Mouse (Mus musculus): ENCODE results near the gene Ss18l1.

Gene Ss18l1

DNA sequence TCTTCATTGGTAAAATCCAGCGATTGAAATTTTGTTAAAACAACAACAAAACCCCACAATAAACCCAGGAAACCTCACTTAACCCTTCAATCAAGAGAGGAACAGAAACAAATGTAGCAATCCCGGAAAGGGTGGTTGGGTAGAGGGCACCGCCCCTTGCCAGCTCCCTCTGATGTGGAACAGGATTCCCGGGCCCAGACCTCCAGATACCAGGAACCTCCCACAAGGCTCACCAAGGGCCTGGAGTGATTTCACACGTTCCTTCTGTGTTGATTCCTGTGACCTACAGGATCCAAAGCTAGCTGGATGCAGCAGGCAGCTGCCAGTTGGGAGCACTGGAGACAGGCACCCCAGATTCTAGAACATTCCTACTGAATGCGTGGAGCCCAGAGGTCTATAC is 1.9 kb upstream of the Ss18l1 start:
- DNase-seq = no peak

DNA sequence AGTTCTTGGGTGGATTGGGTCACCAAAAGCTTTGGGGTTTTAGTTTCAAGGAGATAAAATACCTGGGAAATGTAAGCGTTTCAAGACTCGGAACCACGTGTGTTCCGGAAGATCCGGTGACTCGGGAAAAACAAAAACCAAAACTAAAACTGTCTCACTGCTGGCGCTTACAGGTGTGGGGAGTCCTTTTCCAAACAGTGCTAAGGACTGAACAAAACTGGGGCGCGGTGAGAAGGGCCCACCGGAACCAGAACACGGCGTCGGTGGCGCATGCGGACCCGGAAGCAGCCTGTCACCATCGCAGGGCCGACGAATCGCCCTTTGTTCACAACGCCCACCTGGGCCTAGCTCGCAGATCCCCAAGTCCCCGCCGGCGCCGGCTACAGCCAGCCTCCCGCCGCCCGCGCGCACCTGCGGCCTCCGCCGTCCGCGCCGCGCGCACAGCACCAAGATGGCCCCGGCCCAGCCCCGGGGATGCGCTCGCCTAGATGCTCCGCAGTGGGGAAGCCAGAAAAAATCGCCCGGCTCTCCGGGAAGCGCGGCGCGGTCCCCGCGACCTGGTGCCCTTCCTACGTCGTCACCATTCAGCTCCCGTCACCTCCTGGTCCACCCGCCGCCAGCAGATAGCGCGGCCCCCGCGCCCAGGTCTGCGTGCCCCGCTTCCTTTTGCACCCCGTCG is 593 bp upstream of the Ss18l1 start:
- DNase-seq = no peak

DNA sequence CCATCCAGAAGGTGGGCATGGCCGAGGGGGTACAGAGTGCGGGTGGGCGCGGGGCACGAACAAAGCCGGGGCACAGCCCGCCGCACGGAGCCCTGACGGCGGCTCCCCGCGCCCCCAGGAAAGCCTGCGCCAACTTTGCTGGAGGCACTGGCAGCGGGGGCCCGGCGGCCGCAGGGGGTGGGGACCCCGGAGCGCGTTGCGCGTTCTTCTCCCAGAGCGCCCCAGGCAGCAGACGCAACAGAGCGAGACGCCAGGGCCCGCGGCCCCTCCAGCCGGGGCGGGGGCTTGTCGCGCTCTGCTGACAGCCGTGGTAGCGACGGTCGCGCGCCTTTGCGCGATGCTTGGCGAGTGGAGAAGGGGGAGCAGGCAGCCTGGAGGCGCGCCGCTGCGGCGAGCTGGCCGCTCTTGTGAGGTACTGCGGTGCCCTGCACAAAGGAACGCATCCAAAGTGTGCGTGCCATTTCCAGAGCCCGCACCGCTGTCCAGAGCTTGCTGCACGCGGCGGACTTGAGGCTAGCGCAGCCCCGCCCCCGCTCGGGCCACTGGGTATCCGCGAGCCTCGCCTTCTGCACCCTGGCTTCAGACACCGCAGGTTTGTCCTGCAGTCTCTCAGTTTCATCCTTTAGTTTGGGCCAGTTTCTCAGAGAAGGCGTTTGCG is 678 bp downstream of the Ss18l1 start:
- peak; percentile 52 for DNase-seq

DNA sequence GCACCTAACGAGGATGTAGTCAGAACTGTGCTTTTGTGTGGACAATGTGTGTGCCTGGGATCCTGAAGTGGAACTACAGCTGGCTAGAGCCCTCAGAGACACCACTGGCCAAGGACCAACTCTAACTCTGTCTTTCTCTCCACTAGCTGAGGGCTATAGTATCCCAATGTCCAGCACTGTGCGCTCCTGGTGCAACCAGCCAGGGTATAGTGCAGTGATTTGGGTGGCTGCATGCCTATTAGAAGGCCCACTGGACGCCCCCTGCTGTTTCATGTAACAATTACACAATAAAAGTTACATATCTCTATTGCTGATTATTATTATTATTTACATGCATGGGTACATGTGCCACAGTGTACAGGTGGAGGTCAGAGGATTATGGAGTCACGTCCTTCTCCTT is 3.0 kb downstream of the Ss18l1 start:
- DNase-seq = no peak

DNA sequence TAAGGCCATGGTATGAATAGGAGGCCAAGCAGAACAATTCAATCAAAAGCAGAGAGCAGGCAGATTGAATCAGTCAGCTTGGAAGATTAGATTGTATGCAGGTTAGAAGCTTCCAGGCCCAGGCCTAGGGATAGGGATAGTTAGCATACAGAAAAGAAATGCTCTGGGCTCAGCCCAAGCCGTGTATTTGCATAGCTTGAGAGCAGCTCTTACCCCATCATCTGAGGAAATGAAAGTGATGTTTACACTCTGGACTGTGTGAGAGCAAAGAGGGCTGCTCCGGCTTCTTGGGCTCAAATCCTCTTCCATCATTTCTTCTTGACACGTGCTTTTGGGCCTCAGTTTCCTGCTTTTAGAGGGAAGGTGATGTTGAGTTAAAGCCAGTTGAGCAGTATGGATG is 5.3 kb downstream of the Ss18l1 start:
- DNase-seq = no peak

DNA sequence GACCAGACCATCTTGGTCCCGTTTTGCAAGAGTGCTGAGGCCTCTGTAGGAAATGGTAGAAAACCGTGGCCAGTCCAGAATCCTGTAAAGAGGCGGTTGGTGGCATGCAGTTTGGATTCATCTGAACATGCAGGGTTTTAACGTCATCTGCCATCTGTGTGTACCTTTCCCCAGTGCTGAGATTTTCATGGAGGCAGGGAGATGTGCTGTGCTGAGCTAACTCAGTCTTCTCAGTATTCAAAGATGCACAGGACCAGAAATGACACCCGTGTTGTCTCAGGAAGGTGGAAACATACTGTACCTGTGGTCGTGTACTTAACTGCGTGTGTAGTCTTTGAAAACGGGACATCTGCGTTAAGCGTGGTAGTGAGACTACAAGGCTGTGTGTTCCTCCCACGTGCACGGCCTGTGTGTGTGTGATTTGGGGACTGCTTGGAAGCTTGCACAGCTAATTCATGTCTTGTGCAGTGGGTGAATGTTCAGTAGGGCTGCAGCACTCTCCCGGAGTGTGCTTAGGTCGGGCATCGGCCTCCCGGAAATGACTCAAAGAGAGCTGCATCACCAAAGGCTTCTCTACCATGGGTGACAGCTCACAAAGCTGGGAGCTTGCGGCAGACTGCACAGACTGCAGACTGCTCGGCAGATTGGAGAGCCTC is 5.8 kb downstream of the Ss18l1 start:
- no peak for DNase-seq

DNA sequence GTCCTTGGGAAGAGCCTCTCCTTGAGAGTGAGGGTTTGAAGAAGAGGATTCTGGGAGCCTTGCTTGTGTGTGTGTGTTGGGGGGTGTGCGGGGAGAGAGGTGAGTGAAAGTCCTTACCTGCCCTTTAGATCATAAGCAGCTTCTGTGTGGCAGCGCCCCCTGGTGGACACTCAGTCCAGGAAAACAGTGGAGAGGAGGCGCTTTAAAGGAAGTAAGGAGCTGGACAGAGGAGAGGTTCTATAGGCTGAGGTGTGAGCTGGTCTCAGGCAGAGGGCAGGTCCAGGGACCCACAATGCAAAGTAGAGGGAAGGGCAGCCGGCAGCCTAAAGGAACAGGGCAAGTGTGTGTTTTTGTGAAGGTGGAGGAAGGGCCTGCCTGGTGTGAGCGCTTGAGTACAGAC is 8.7 kb downstream of the Ss18l1 start:
- DNase-seq = peak; percentile 91

DNA sequence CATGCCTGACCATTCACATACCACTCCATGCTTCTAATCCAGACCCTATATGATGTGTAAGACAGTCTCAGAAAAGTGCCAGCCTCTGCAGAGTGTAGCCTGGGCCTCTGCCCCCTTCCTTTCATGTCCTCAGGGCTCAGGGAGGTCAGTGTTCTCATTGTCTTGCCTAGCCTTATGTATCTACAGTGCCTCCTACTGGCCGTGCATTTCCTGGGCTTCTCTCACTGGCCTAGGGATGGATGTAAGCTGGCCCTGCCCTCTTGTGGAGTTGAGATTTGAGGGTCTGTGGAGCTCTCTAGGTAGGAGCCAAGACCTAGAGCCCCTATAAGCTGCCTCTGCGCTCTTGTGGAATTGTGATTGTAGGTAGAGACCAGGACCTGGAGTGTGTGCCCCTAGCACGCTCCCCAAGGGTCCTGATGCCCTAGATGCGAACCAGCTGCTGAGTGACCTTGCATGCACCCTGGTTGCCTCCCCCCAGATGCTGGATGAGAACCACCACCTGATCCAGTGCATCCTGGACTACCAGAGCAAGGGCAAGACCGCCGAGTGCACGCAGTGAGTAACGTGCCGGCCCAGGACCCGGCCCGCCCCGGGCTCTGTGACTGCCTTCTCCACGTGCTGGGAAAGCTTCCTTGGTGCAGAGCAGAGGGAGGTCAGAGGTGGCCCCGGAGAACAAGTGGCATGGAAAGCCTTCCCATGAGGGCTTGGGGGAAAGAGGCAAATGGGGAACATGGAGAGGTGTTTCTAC is 9.9 kb downstream of the Ss18l1 start:
- DNase-seq = no peak

DNA sequence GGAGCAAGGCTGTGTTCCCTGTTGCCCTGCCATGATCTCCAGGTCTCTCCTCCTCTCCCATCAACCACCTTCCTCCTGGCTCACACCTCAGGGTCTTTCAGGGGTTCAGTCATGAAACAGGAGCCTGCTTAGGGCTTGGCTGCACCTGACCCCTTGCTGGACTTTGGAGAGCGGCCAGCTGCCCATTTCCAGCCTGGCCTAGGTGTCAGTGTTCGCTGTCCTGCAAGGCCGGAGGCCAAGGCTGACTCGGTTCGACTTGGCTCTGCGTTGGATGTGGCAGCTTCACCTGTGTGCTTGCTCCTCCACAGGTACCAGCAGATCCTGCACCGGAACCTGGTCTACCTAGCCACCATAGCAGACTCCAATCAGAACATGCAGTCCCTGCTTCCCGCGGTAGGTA is 10.7 kb downstream of the Ss18l1 start:
- DNase-seq = no peak

DNA sequence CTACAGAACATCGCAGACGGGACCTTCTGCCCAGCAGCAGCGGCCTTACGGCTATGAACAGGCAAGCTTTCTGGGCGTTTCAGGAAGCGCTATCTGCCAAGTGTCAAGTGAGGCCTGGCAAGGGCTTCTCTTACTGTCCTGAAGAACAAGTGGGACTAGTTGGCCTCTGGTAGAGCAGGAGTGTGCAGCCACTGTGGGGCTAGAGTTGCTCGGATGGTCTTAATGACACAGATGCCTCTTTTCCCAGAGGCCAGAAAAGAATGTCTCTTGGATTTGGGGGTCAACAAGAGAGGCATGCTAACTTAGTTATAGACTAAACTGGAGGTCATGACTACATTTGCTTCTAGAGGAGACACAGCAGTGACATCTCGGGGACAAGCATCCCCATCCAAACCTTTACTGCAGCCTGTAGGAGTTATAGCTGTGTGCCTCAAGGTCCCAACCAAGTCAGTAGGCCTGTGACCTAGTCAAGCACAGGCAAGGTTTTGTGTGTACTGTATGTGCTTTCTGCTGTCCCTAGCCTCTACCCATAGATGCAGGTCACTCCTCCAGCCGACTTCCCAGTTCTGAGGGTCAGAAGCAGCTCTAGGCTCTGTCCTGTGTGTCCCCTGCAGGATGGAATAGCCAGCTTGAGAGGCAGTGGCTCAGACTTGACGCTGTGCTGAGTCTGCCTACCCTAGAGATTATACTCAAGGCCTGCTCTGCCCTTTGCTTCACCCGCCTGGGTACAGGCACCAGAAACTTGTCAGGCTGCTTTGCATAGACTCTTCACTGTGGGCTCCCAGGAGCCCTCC is 21.2 kb downstream of the Ss18l1 start:
- no peak for DNase-seq

DNA sequence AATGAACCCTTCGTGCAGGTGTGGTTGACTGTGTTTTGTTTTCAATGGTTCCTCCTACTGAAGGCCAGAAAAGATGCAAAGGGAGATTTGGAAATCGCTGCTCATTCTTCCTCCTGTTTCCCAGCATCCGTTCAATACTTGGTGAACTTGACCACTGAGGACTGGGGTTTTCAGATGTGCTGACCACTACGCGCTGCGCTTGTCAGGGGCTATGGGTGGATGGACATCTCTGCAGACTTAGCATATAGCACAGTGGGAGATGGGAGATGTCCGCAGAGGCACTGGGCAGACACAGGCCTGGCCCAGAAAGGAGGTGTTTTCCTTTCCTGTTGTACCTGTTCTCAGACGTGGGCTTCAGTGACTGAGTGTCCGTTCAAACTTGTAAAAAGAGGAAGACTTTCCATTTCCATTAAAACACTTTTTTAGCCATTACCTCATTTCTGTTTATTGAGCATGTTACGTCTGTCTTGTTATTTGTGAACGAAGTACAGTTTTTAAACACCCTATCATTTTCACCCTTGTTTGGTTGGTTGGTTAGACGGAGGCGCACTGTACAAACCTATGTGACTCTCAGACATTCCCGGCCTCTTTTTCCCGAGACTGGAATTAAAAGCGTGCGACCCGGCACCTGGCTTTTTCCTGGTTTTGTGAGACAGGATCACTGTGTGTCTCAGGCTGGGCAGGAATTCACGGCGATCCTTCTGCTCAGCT is 27.6 kb downstream of the Ss18l1 start:
- DNase-seq = no peak

DNA sequence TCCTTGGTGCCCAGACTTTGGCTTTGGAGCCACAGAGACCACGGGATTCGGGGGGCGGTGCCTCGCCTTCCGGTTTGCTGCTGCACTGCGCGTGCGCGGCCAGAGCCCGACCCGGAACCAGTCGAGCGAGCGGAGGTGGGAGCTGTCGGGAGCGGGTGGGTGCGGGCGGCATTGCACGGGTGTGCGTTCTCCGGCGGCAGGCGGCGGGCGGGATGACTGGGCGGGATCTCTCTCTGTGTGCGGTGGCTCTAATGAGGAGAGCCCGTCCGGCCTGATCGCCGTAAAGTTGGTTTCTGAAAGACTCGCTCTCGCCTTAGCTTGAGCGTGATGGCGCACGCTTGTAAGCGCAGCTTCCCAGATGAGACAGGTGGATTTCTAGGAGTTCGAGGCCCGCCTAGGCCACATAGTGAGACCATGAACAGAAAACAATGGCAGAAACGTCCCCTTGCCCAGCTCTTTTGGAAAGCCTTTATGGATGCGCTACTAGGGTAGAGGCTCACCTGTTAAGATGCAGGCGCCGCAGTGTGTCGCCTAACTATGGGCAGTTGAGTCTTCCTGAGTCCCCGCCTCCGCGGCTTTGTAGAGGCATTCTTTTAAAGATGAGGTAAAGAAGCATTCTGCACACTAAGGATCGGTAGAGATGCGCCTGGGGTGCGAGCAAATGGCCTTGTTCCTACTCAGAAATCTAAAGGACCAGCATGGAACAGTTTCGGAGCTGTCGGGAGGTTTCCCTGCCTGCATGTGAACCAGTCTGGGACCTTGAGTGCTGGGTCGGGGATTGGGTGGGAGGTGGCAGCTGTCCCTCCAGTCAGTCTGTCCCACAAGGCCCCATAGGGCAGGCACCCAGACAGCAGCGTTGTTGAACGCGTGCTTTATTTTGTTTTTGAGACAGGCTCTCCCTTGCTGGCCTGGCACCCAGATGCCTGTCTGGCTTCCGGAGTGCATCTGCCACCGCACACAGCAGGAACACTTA is 28.5 kb downstream of the Ss18l1 start, which contains the start of gene Mtg2:
TSS of gene Mtg2 (plus strand) at position 108 of the 973 bp plus-strand sequence.
- peak; percentile 95 for DNase-seq

DNA sequence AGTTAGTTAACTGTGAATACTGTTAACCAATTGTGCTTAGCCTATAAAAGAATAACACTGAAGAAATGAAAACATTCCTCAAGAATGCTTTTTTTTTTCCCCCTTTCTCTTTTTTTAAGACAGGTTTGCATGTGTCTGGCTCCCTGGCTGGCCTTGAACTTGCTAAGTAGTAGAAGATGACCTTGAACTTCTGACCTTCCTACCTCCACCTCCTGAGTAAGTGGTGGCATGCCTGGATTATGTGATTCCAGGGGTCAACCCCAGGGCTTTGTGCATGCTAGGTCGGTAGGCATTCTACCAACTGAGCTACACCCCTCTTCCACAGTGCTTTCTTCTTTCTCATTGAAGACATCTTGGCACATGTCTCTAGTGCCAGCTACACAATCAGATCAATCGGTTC is 29.4 kb downstream of the Ss18l1 start:
- no peak for DNase-seq

DNA sequence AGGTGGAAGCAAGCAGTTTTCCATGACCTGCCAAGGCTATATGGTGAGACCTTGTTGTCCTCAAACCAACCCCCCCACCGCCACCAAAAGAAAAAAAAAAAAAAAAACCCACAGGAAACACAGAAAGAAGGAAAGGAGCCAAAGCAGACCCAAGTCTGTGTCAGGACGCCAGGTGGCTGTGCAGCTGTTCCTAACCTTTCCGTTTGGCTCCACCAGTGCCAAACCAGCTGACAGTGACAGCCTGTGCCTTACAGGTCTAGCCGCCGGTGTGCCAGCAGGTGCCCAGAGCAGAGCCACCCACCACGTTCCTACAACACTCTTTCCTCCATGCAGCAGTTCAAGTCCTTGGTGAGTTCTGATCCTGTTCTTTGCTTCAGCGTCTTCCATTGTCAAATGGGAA is 30.6 kb downstream of the Ss18l1 start:
- no peak for DNase-seq

DNA sequence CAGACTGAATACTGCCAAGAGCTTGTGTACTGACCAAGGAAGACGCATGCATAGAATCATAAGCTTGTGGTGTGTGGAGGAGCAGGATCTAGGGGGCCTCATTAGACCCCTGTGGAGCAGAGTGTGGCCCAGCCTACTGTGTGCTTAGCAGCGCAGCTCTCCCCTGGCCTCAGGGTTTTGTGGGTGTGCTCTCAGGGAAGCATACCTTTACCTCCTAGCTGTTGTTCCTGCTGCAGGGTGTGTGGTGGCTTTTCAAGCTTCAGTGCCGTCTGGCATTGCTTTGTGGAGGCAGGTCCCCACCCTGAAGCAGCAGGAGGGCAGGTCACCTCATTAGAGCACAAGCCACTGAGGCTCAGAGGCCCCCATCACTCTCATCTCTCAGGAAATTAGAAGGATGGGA is 35.3 kb downstream of the Ss18l1 start:
- no peak for DNase-seq

DNA sequence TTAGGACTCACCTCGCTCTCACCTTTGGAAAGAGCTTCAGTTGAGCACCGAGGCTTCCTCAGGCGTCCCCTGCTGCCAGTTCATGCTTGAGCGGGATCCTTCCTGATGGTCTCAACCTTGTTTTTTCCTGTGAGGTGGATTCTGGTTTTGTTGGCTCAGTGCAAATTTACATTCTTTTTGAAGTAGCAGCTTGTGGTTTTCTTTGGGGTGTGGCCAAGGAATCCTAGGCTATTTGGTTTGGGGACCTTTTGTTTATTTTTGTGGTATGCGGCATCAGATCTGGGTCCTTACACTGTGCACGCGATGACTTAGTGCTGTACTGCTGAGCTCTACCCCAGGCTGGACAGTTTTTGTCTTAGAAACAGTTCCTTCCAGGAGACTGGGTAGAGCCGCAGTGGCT is 38.4 kb downstream of the Ss18l1 start:
- no peak for DNase-seq

DNA sequence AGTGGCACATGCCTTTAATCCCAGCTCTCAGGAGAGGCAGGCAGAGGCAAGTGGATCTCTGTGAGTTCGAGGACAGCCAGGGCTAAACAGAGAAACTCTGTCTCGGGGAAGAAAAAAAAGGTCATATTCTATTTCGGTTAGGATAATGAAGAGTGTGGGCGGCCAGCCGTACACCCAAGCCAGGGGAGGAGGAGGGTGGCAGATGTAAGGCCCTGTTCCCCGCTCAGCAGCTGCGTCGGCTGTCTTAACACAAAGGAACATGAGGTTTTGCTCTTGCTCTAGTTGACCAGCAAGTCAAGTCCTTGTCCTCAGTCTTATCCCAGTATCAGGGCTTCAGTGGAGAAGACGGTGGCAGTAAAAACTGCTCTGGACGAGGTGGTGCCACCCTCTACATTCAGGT is 40.8 kb downstream of the Ss18l1 start:
- no peak for DNase-seq

DNA sequence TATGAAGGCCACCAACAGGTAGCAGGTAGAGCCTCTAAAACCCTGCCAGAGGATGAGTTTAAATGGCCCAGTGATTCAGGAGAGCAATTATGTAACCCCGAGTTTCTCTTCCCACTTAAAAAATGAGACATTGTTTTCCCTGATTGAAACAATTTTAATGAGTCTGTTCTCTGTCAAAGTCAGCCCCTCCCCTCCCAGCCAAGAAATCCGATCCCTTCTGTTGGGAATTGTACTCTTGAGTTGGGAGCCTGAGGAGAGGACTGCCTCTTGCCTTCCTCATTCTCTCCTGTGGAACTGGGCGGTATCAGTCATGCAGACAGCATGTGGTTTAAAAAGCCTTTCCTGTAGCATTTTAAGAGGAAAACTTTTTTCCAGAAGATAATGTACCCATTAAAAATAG is 42.3 kb downstream of the Ss18l1 start:
- DNase-seq = no peak

DNA sequence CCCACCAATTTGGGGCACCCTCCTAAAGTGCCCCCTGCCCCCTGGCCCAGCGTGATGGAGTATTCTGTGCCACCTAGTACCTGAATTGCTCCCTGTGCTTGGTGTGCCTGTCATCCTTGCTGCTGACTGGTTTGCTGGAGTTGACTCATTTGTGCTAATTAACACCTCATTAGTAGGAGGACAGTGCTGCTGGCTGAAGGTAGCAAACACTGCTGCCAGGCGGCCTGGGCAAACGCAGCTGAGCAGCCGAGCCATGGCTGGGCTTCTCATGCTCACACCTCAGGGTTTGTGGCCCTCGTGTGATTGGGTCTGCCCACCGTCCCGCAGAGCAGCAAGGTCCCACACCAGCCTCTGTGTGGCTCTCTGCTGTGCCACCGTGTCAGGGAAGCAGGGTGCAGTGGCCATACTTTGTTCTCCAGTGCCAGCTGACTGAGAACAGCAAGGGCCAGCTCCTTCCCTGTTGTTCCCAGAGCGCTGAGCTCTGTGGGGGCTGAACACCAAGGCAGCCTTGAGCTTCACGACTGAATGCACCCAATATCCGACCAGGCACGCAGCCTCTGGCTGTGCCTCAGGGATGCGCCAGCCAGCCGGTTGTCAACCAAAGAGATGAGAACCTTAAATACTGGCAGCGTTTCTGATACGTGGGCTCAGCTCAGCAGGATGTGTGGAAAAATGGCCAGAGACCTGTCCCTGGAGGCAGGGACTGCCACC is 43.8 kb downstream of the Ss18l1 start:
- DNase-seq = no peak

DNA sequence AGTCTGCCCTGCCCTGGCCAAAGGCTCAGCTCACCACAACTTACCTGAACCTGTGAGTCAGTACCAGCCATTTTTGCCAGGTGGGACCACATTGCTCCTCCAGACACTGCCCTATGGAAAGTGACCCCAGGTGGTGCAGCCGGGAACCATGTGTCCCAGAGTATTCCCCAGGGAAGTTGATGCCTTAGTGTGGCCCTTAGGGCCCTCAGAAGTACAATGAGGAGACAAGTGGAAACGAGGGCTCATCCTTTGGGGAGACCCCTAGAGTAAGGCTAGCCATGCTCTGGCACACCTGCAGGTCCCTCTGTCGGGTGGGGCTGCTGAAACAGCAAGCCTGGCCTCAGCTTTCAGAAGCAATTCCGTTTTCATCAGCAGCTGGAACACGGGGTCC is 44.3 kb downstream of the Ss18l1 start:
- no peak for DNase-seq
